Mouse (Mus musculus) brain, embryonic 14.5 days (tissue): ENCODE data around the gene Nfic.

Source experiments
- CTCF ChIP-seq: fragments of 200-500 bp; IDR thresholded peaks from 2 replicates; pipeline ENCODE4 v1.5.1; 2012; ENCODE audit warnings: inconsistent platforms, mild to moderate bottlenecking, moderate library complexity, borderline replicate concordance; ENCODE audit not compliant: insufficient read depth, insufficient read length; ENCODE audit errors: extremely low read depth
- POLR2A ChIP-seq: fragments of 200-500 bp; IDR thresholded peaks from 2 replicates; pipeline ENCODE4 v1.6.1; 2012; ENCODE audit warnings: mild to moderate bottlenecking, inconsistent platforms, borderline replicate concordance; ENCODE audit not compliant: poor library complexity, insufficient read depth, insufficient read length, severe bottlenecking; ENCODE audit errors: extremely low read depth

GRCm38 (mm10) chr10:81404082-81404481 lies 51.4 kb downstream of the Nfic start:
- TF ChIP-seq CTCF (no peak), POLR2A (no peak)
